Mouse (Mus musculus): ENCODE results near the gene Qk. TPM values are rescaled to one million over a fixed set of nuclear protein-coding genes. Genes with fewer than 3 reads are reported as not detected.

Qk gene
- total and polyA plus RNA-seq, 3 experiments: 58.4 to 1,938 (median 128) TPM

- no peak overlapping the region for H3K9ac ChIP-seq (ENCODE audit: control insufficient read depth, low read depth, low read length, poor library complexity, severe bottlenecking)
- H3K27me3 ChIP-seq (ENCODE audit: control insufficient read depth in 1 of 2, insufficient read depth in 2 of 2, low read length in 2 of 2): no peaks in the 10 kb centered on the region
- DNase-seq (ENCODE audit: low read depth, low spot score): no peak
- H3K9me3 ChIP-seq (replicated peaks; ENCODE audit: insufficient read depth, low read length): no peaks in the 10 kb centered on the region
- H3K4me3 ChIP-seq (ENCODE audit: control insufficient read depth in 1 of 2, insufficient read depth in 1 of 2, low read depth in 2 of 2, low read length in 2 of 2): no peak overlapping the region
- H3K27ac ChIP-seq (ENCODE audit: control insufficient read depth, low read depth, low read length): no peak overlapping the region
- H3K36me3 ChIP-seq (ENCODE audit: control insufficient read depth in 1 of 2, insufficient read depth in 2 of 2, low read length in 2 of 2): no peaks in the 10 kb centered on the region
- TF ChIP-seq EP300 (IDR thresholded peaks at IDR 0.05; ENCODE audit: low read depth in 1 of 2, low read length in 2 of 2) (no peak), MEF2A (IDR thresholded peaks at IDR 0.05; ENCODE audit: extremely low read depth, insufficient replicate concordance, low read depth, low read length, poor library complexity, severe bottlenecking) (no peak)
- H3K4me1 ChIP-seq (ENCODE audit: control insufficient read depth in 1 of 2, insufficient read depth in 2 of 2, low read length in 2 of 2): no peaks in the 10 kb centered on the region
- no peaks in the 10 kb centered on the region for H3K79me2 ChIP-seq (ENCODE audit: control insufficient read depth, insufficient read depth, low read length, poor library complexity)
Measured at GRCm38 (mm10) chr17:10332127-10332526, 12.5 kb upstream of the Qk start.

DNA sequence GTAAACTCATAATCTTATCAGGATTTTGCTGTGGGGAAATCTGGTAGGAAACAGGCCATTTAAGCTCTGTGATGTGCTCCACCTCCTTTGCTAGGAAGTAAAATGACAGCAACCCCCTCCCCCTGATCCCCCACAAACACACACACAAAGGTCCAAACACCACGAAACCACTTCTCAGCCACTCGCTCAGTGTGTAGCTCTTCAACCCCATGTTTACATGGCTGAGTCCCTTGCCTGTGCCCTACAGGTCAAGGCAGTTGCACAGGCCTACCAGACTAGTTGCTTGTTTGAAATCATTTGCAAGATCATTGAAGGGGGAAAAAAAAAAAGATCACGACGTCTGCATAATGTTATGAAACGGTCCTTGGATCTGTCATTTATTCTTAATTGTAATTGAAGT is 9.8 kb upstream of the Qk start:
- no peaks in the 10 kb centered on the region for H3K9me3 ChIP-seq (replicated peaks; ENCODE audit: insufficient read depth, low read length)
- H3K36me3 ChIP-seq (ENCODE audit: control insufficient read depth in 1 of 2, insufficient read depth in 2 of 2, low read length in 2 of 2): no peaks in the 10 kb centered on the region
- H3K4me1 ChIP-seq (ENCODE audit: control insufficient read depth in 1 of 2, insufficient read depth in 2 of 2, low read length in 2 of 2): no peaks in the 10 kb centered on the region
- DNase-seq (ENCODE audit: low read depth, low spot score): no peak
- no peaks in the 10 kb centered on the region for H3K27me3 ChIP-seq (ENCODE audit: control insufficient read depth in 1 of 2, insufficient read depth in 2 of 2, low read length in 2 of 2)
- H3K9ac ChIP-seq (ENCODE audit: control insufficient read depth, low read depth, low read length, poor library complexity, severe bottlenecking): no peak overlapping the region
- TF ChIP-seq ZC3H11A (IDR thresholded peaks at IDR 0.05; ENCODE audit: low read depth, low read length) (no peak), MEF2A (IDR thresholded peaks at IDR 0.05; ENCODE audit: extremely low read depth, insufficient replicate concordance, low read depth, low read length, poor library complexity, severe bottlenecking) (no peak), MXI1 (IDR thresholded peaks at IDR 0.05; ENCODE audit: low read depth, low read length) (no peak), ELF1 (IDR thresholded peaks at IDR 0.05; ENCODE audit: low read depth, low read length) (no peak), TAL1 (IDR thresholded peaks at IDR 0.05; ENCODE audit: low read length) (no peak), TCF12 (IDR thresholded peaks at IDR 0.05; ENCODE audit: low read depth, low read length) (no peak), RAD21 (IDR thresholded peaks at IDR 0.05; ENCODE audit: low read depth, low read length) (no peak), CHD1 (IDR thresholded peaks at IDR 0.05; ENCODE audit: low read depth, low read length) (no peak), GABPA (IDR thresholded peaks at IDR 0.05; ENCODE audit: low read depth, low read length) (no peak), MAZ (IDR thresholded peaks at IDR 0.05; ENCODE audit: low read depth, low read length) (no peak), BHLHE40 (IDR thresholded peaks at IDR 0.05; ENCODE audit: borderline replicate concordance, low read depth, low read length) (no peak)
- no peak overlapping the region for H3K4me3 ChIP-seq (ENCODE audit: control insufficient read depth in 1 of 2, insufficient read depth in 1 of 2, low read depth in 2 of 2, low read length in 2 of 2)
- no peaks in the 10 kb centered on the region for H3K79me2 ChIP-seq (ENCODE audit: control insufficient read depth, insufficient read depth, low read length, poor library complexity)
- H3K27ac ChIP-seq (ENCODE audit: control insufficient read depth, low read depth, low read length): no peak overlapping the region

DNA sequence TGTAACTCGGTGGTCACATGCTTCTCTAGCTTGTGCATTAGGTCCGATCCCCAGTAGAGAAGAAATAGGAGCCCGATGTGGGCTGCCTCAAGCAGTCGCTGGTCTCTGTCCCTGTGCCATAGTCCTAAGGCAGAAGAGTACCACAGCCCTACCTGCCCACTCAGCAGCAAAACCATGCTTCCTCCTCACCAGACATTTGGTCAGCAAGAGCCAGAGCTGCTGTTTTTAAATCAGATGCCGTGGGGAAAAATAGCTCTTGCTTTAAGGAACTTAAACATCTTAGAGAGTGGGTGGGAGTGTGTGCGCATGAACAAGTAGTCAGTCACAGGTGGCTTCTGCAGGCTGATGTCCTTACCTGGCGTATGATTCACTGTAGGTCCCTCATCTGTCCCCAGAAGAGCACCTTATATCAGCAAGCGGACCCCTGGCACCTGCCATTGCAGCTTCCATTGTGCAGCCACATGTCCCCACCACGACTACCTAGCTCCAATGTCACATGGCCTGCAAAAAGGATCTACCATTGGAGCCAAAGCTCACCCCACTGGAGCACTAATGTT is 9.0 kb upstream of the Qk start:
- Histone ChIP-seq H3K36me3 (ENCODE audit: control insufficient read depth in 1 of 2, insufficient read depth in 2 of 2, low read length in 2 of 2) (no peaks in the 10 kb centered on the region), H3K9me3 (replicated peaks; ENCODE audit: insufficient read depth, low read length) (no peaks in the 10 kb centered on the region), H3K79me2 (ENCODE audit: control insufficient read depth, insufficient read depth, low read length, poor library complexity) (no peaks in the 10 kb centered on the region), H3K4me1 (ENCODE audit: control insufficient read depth in 1 of 2, insufficient read depth in 2 of 2, low read length in 2 of 2) (no peaks in the 10 kb centered on the region), H3K4me3 (ENCODE audit: control insufficient read depth in 1 of 2, insufficient read depth in 1 of 2, low read depth in 2 of 2, low read length in 2 of 2) (no peak overlapping the region), H3K27me3 (ENCODE audit: control insufficient read depth in 1 of 2, insufficient read depth in 2 of 2, low read length in 2 of 2) (no peaks in the 10 kb centered on the region), H3K27ac (ENCODE audit: control insufficient read depth, low read depth, low read length) (no peak overlapping the region), H3K9ac (ENCODE audit: control insufficient read depth, low read depth, low read length, poor library complexity, severe bottlenecking) (no peak overlapping the region)
- DNase-seq (ENCODE audit: low read depth, low spot score): no peak
- TF ChIP-seq SIN3A (IDR thresholded peaks at IDR 0.05; ENCODE audit: low read length) (no peak), EP300 (IDR thresholded peaks at IDR 0.05; ENCODE audit: low read depth in 1 of 2, low read length in 2 of 2) (no peak), CHD1 (IDR thresholded peaks at IDR 0.05; ENCODE audit: low read depth, low read length) (no peak), SMC3 (IDR thresholded peaks at IDR 0.05; ENCODE audit: low read depth, low read length) (no peak), MAFK (IDR thresholded peaks at IDR 0.05; ENCODE audit: borderline replicate concordance, low read depth, low read length) (no peak), MEF2A (IDR thresholded peaks at IDR 0.05; ENCODE audit: extremely low read depth, insufficient replicate concordance, low read depth, low read length, poor library complexity, severe bottlenecking) (no peak)

Data from MEL (cell line).